Mouse (Mus musculus) forebrain, postnatal 0 days (tissue): ENCODE results near the gene Chtop. TPM values are rescaled to one million over a fixed set of nuclear protein-coding genes. Genes with fewer than 3 reads are reported as not detected.

Source experiments
- ATAC-seq: fragments of 200-750 bp; cut with Nextera tagmentation; 2 replicates; pipeline ENCODE4 v1.8.0; 2017; ENCODE audit warnings: mild to moderate bottlenecking, moderate library complexity
- DNase-seq: peaks from one replicate; pipeline ENCODE4 v3.0.0-alpha.2; 2015
- H3K27ac ChIP-seq: fragments of 300-500 bp; sonication (generic); 2 replicates; pipeline ENCODE4 v1.5.1; 2014; ENCODE audit warnings: low read depth, mild to moderate bottlenecking, antibody characterized with exemption, low read length, moderate library complexity, mixed read lengths
- H3K27me3 ChIP-seq: fragments of 300-500 bp; sonication (generic); 2 replicates; pipeline ENCODE4 v1.6.1; 2014; ENCODE audit warnings: mild to moderate bottlenecking, low read length, mixed read lengths; ENCODE audit not compliant: insufficient read depth
- H3K36me3 ChIP-seq: fragments of 300-500 bp; sonication (generic); 2 replicates; pipeline ENCODE4 v1.6.1; 2014; ENCODE audit warnings: mild to moderate bottlenecking, moderate library complexity; ENCODE audit not compliant: insufficient read depth
- H3K4me1 ChIP-seq: fragments of 300-500 bp; sonication (generic); 2 replicates; pipeline ENCODE4 v1.6.1; 2014; ENCODE audit warnings: antibody characterized with exemption; ENCODE audit not compliant: insufficient read depth
- H3K4me2 ChIP-seq: fragments of 300-500 bp; sonication (generic); 2 replicates; pipeline ENCODE4 v1.6.1; 2014; ENCODE audit warnings: low read depth, mild to moderate bottlenecking, moderate library complexity
- H3K4me3 ChIP-seq: fragments of 300-500 bp; sonication (generic); 2 replicates; pipeline ENCODE4 v1.5.1; 2014; ENCODE audit warnings: low read depth, low read length, mixed read lengths
- H3K9ac ChIP-seq: fragments of 300-500 bp; sonication (generic); 2 replicates; pipeline ENCODE4 v1.6.1; 2014; ENCODE audit warnings: mild to moderate bottlenecking
- H3K9me3 ChIP-seq: fragments of 300-500 bp; sonication (generic); 2 replicates; pipeline ENCODE4 v1.6.1; 2016; ENCODE audit warnings: low read length
- CTCF ChIP-seq: sonication (generic); IDR thresholded peaks from 2 replicates; pipeline ENCODE4 v1.5.1; 2016; ENCODE audit warnings: antibody characterized with exemption, control low read depth, low read depth
- WGBS: fragments of 180-500 bp; shearing (Covaris S2); extraction: QIAGEN DNeasy Blood & Tissue Kit; methylation state at CpG from one replicate; pipeline ENCODE4 v1.1.7; 2014; 5-methylcytosine and 5-hydroxymethylcytosine counted together
- polyA plus RNA-seq: library from polyadenylated mRNA; unstranded; fragments of >200 nt; fragmentation: Nextera tagmentation; extraction: Ambion mirVana; gene quantifications from 2 replicates; pipeline ENCODE4 v1.2.1, GENCODE M21; 2015
- total RNA-seq: library from RNA; depleted of rRNA; stranded (reverse); fragments of >200 nt; gene quantifications from 2 replicates; pipeline ENCODE4 v1.2.3, GENCODE M21; 2014

Gene Chtop
- total and polyA plus RNA-seq, 2 experiments from 2014 or later: 179 to 302 TPM

- WGBS: 46% methylated on average over 10 of the region's 10 CpGs
- ATAC-seq (peak; percentile 61; the same call in 1 of the 2 replicates), DNase-seq (no peak)
- Histone ChIP-seq H3K36me3 (no peaks in the 10 kb centered on the region), H3K9ac (peak within 1 kb of the TSS; percentile 1; the same call in 1 of the 2 replicates), H3K27ac (no peak within 1 kb of the TSS), H3K9me3 (no peaks in the 10 kb centered on the region), H3K4me2 (peak within 1 kb of the TSS; percentile 13; the same call in 1 of the 2 replicates), H3K4me1 (0 out of 2 replicates have a peak, but pooled peaks cover 4% of the 10 kb centered on the region), H3K4me3 (no peak within 1 kb of the TSS), H3K27me3 (no peaks in the 10 kb centered on the region)
- no peak for TF ChIP-seq CTCF
Observed at GRCm38 (mm10) chr3:90537141-90537904, 28.0 kb upstream of the Chtop start, which contains the start of gene S100a16. S100a16 (plus strand) TSS chr3:90537254.

GRCm38 (mm10) chr3:90535446-90535845 is 26.1 kb upstream of the Chtop start:
- H3K36me3 ChIP-seq: no peaks in the 10 kb centered on the region
- H3K27me3 ChIP-seq: no peaks in the 10 kb centered on the region
- 77% methylated on average over 1 of the region's 1 CpGs for WGBS
- DNase-seq: no peak
- H3K27ac ChIP-seq: no peak overlapping the region
- ATAC-seq: no peak
- H3K4me1 ChIP-seq: no peaks in the 10 kb centered on the region
- H3K4me2 ChIP-seq: no peak overlapping the region
- no peaks in the 10 kb centered on the region for H3K9me3 ChIP-seq
- no peak for TF ChIP-seq CTCF
- H3K4me3 ChIP-seq: no peak overlapping the region
- H3K9ac ChIP-seq: no peak overlapping the region

- no peak overlapping the region for H3K4me3 ChIP-seq
- H3K9me3 ChIP-seq: no peaks in the 10 kb centered on the region
- ATAC-seq (no peak), DNase-seq (no peak)
- no peak for TF ChIP-seq CTCF
- no peaks in the 10 kb centered on the region for H3K4me1 ChIP-seq
- WGBS: 80% methylated on average over 5 of the region's 5 CpGs
- H3K9ac ChIP-seq: no peak overlapping the region
- no peak overlapping the region for H3K4me2 ChIP-seq
- no peaks in the 10 kb centered on the region for H3K36me3 ChIP-seq
- no peak overlapping the region for H3K27ac ChIP-seq
- no peaks in the 10 kb centered on the region for H3K27me3 ChIP-seq
Observed at GRCm38 (mm10) chr3:90531713-90532112, 22.4 kb upstream of the Chtop start.

GRCm38 (mm10) chr3:90527291-90527873 is 18.1 kb upstream of the Chtop start:
- no peaks in the 10 kb centered on the region for H3K9me3 ChIP-seq
- no peaks in the 10 kb centered on the region for H3K27me3 ChIP-seq
- TF ChIP-seq CTCF: no peak
- H3K9ac ChIP-seq: no peak overlapping the region
- H3K4me3 ChIP-seq: no peak overlapping the region
- ATAC-seq (no peak), DNase-seq (no peak)
- no peaks in the 10 kb centered on the region for H3K4me1 ChIP-seq
- H3K4me2 ChIP-seq: no peak overlapping the region
- H3K36me3 ChIP-seq: no peaks in the 10 kb centered on the region
- H3K27ac ChIP-seq: no peak overlapping the region
- 92% methylated on average over 7 of the region's 7 CpGs for WGBS

GRCm38 (mm10) chr3:90526580-90526979 is 17.3 kb upstream of the Chtop start, which contains the start of gene S100a14:
S100a14 (plus strand) TSS chr3:90526856.
- Histone ChIP-seq H3K27ac (no peak within 1 kb of the TSS), H3K27me3 (no peaks in the 10 kb centered on the region), H3K4me2 (no peak within 1 kb of the TSS), H3K4me1 (no peaks in the 10 kb centered on the region), H3K9ac (no peak within 1 kb of the TSS), H3K4me3 (no peak within 1 kb of the TSS), H3K9me3 (no peaks in the 10 kb centered on the region), H3K36me3 (no peaks in the 10 kb centered on the region)
- no peak for DNase-seq
- WGBS: 63% methylated on average over 5 of the region's 5 CpGs
- ATAC-seq: no peak
- TF ChIP-seq CTCF: no peak

- Histone ChIP-seq H3K9me3 (no peaks in the 10 kb centered on the region), H3K27me3 (no peaks in the 10 kb centered on the region), H3K4me2 (no peak overlapping the region), H3K4me1 (no peaks in the 10 kb centered on the region), H3K27ac (no peak overlapping the region), H3K36me3 (no peaks in the 10 kb centered on the region), H3K4me3 (no peak overlapping the region), H3K9ac (no peak overlapping the region)
- DNase-seq (no peak), ATAC-seq (no peak)
- TF ChIP-seq CTCF: no peak
- WGBS: 71% methylated on average over 2 of the region's 2 CpGs
Observed at GRCm38 (mm10) chr3:90526076-90526475, 16.8 kb upstream of the Chtop start.

- H3K36me3 ChIP-seq: no peaks in the 10 kb centered on the region
- peak; percentile 58 for ATAC-seq
- 68% methylated on average over 4 of the region's 4 CpGs for WGBS
Observed at GRCm38 (mm10) chr3:90525421-90525820, 16.1 kb upstream of the Chtop start.

More at GRCm38 (mm10) chr3:90525421-90525820, 16.1 kb upstream of the Chtop start:
- H3K9me3 ChIP-seq: no peaks in the 10 kb centered on the region
- no peak overlapping the region for H3K4me3 ChIP-seq
- H3K4me1 ChIP-seq: no peaks in the 10 kb centered on the region
- H3K27me3 ChIP-seq: no peaks in the 10 kb centered on the region
- peak; percentile 36 for DNase-seq
- no peak overlapping the region for H3K9ac ChIP-seq
- no peak overlapping the region for H3K27ac ChIP-seq
- TF ChIP-seq CTCF: peak; percentile 69
- no peak overlapping the region for H3K4me2 ChIP-seq
